15 mouse cellular contexts compared by ENCODE assay signal in genomic region chr17:4972261-4972660, GRCm38 (mm10).
"Had no signal": no experiment of that assay in that cellular context is flagged by ENCODE, and none has a peak within 500 bp of the region (broad histone marks: within the 10 kb centered on the region; RNA-seq: fewer than 3 reads in every experiment).

No protein-coding gene starts in this region.

- H3K4me2 ChIP-seq: neural tube, embryonic 15.5 days; stomach, embryonic 15.5 days had no signal

- H3K9ac ChIP-seq: neural tube, embryonic 15.5 days; stomach, embryonic 15.5 days had no signal

- H3K4me1 ChIP-seq: stomach, embryonic 15.5 days had no signal

- H3K27me3 ChIP-seq: neural tube, embryonic 15.5 days; stomach, embryonic 15.5 days had no signal

- H3K36me3 ChIP-seq: neural tube, embryonic 15.5 days; stomach, embryonic 15.5 days had no signal

- H3K27ac ChIP-seq: neural tube, embryonic 15.5 days; stomach, embryonic 15.5 days; stomach, postnatal 0 days had no signal

- DNase-seq: retina, postnatal 1 day; right cerebral cortex, adult 18-20 months; right cerebral cortex, postnatal 14 days; right cerebral cortex, postnatal 25 days; right cerebral cortex, postnatal 4 days; spleen, adult 18-20 months; thymus, adult 18-20 months; thymus, adult 2 months; thymus, postnatal 14 days; thymus, postnatal 25 days; thymus, postnatal 36 days; thymus, postnatal 4 days had no signal

- H3K4me3 ChIP-seq: neural tube, embryonic 15.5 days; stomach, embryonic 15.5 days had no signal

- H3K9me3 ChIP-seq: neural tube, embryonic 15.5 days; stomach, embryonic 15.5 days had no signal
